Mouse (Mus musculus) embryo, embryonic 9.5 days (tissue): Measurements from ENCODE around the gene Myh6.
A peak's percentile ranks its signal among the peaks of the same experiment; 100 is the strongest.
"Not testable (repeated sequence)": the region's sequence is repeated elsewhere in the genome, so short reads cannot be mapped to it uniquely, and the experiment has no call there.

ENCODE experiments used
- DNase-seq: peaks from one replicate; pipeline ENCODE4 v3.0.0-alpha.2; 2017; ENCODE audit errors: extremely low spot score

Myh6 gene

GRCm38 (mm10) chr14:54958503-54958902 lies 8.2 kb downstream of the Myh6 start:
- DNase-seq: no peak

GRCm38 (mm10) chr14:54956533-54956932 lies 10.2 kb downstream of the Myh6 start:
- DNase-seq: no peak

GRCm38 (mm10) chr14:54955481-54955880 lies 11.2 kb downstream of the Myh6 start:
- no peak for DNase-seq

- no peak for DNase-seq
Measured at GRCm38 (mm10) chr14:54954474-54954873, 12.3 kb downstream of the Myh6 start.

- no peak for DNase-seq
Measured at GRCm38 (mm10) chr14:54953664-54954206, 13.0 kb downstream of the Myh6 start.

- DNase-seq: no peak
Measured at GRCm38 (mm10) chr14:54951587-54951986, 15.1 kb downstream of the Myh6 start.

- no peak for DNase-seq
Measured at GRCm38 (mm10) chr14:54950493-54950892, 16.2 kb downstream of the Myh6 start.

GRCm38 (mm10) chr14:54948781-54949180 lies 17.9 kb downstream of the Myh6 start:
- DNase-seq: no peak

GRCm38 (mm10) chr14:54947008-54947407 lies 19.7 kb downstream of the Myh6 start:
- DNase-seq: not testable (repeated sequence)

- no peak for DNase-seq
Measured at GRCm38 (mm10) chr14:54945975-54946704, 20.6 kb downstream of the Myh6 start.

- no peak for DNase-seq
Measured at GRCm38 (mm10) chr14:54944939-54945338, 21.8 kb downstream of the Myh6 start.

GRCm38 (mm10) chr14:54943971-54944370 lies 22.8 kb downstream of the Myh6 start:
- no peak for DNase-seq

- no peak for DNase-seq
Measured at GRCm38 (mm10) chr14:54942479-54942878, 24.2 kb downstream of the Myh6 start.

- DNase-seq: no peak
Measured at GRCm38 (mm10) chr14:54941024-54941978, 25.4 kb downstream of the Myh6 start.

- no peak for DNase-seq
Measured at GRCm38 (mm10) chr14:54940176-54940530, 26.6 kb downstream of the Myh6 start.

- DNase-seq: peak; percentile 70
Measured at GRCm38 (mm10) chr14:54939434-54940175, 27.1 kb downstream of the Myh6 start.

- DNase-seq: no peak
Measured at GRCm38 (mm10) chr14:54938431-54939219, 28.1 kb downstream of the Myh6 start.

GRCm38 (mm10) chr14:54937361-54938182 lies 29.2 kb downstream of the Myh6 start:
- DNase-seq: no peak

GRCm38 (mm10) chr14:54936831-54937160 lies 29.9 kb downstream of the Myh6 start:
- no peak for DNase-seq
